Mouse (Mus musculus) embryonic facial prominence, embryonic 14.5 days (tissue): ENCODE data around the gene Hmgb4. TPM values are rescaled to one million over a fixed set of nuclear protein-coding genes. Genes with fewer than 3 reads are reported as not detected.

ENCODE experiments used
- ATAC-seq: fragments of 200-750 bp; cut with Nextera tagmentation; 2 replicates; pipeline ENCODE4 v1.8.0; 2017; ENCODE audit warnings: low read depth, moderate number of reproducible peaks, moderate TSS enrichment
- DNase-seq: peaks from one replicate; pipeline ENCODE4 v3.0.0-alpha.2; 2015; ENCODE audit warnings: low spot score
- H3K27ac ChIP-seq: fragments of 300-500 bp; sonication (generic); replicated peaks from 2 replicates; pipeline ENCODE4 v1.5.1; 2014; ENCODE audit warnings: low read depth, mild to moderate bottlenecking, low read length, moderate library complexity
- H3K27me3 ChIP-seq: fragments of 300-500 bp; sonication (generic); replicated peaks from 2 replicates; pipeline ENCODE4 v1.6.1; 2014; ENCODE audit warnings: low read length; ENCODE audit not compliant: control insufficient read depth, insufficient read depth
- H3K36me3 ChIP-seq: fragments of 300-500 bp; sonication (generic); 2 replicates; pipeline ENCODE4 v1.6.1; 2014; ENCODE audit warnings: low read length, mixed read lengths; ENCODE audit not compliant: control insufficient read depth, insufficient read depth
- H3K4me1 ChIP-seq: fragments of 300-500 bp; sonication (generic); 2 replicates; pipeline ENCODE4 v1.6.1; 2014; ENCODE audit warnings: antibody characterized with exemption, low read length; ENCODE audit not compliant: control insufficient read depth, insufficient read depth
- H3K4me2 ChIP-seq: fragments of 300-500 bp; sonication (generic); 2 replicates; pipeline ENCODE4 v1.6.1; 2014; ENCODE audit warnings: low read depth, mild to moderate bottlenecking, low read length, moderate library complexity, mixed read lengths
- H3K4me3 ChIP-seq: fragments of 300-500 bp; sonication (generic); 2 replicates; pipeline ENCODE4 v1.5.1; 2014; ENCODE audit warnings: low read depth, mild to moderate bottlenecking, low read length
- H3K9ac ChIP-seq: fragments of 300-500 bp; sonication (generic); 2 replicates; pipeline ENCODE4 v1.6.1; 2014; ENCODE audit warnings: low read depth, mild to moderate bottlenecking, low read length, moderate library complexity, mixed read lengths
- H3K9me3 ChIP-seq: fragments of 300-500 bp; sonication (generic); 2 replicates; pipeline ENCODE4 v1.6.1; 2016; ENCODE audit warnings: low read length; ENCODE audit not compliant: control insufficient read depth
- WGBS: fragments of 180-500 bp; shearing (Covaris S2); extraction: QIAGEN DNeasy Blood & Tissue Kit; methylation state at CpG from one replicate; pipeline ENCODE4 v1.1.7; 2014; 5-methylcytosine and 5-hydroxymethylcytosine counted together
- polyA plus RNA-seq: library from polyadenylated mRNA; unstranded; fragments of >200 nt; fragmentation: Nextera tagmentation; extraction: Ambion mirVana; gene quantifications from 2 replicates; pipeline ENCODE4 v1.2.1, GENCODE M21; 2014

The Hmgb4 gene
- polyA plus RNA-seq, 1 experiment from 2014 or later, result not detected

- Histone ChIP-seq H3K27ac (no peak overlapping the region), H3K9ac (no peak overlapping the region), H3K9me3 (no peaks in the 10 kb centered on the region), H3K4me2 (no peak overlapping the region), H3K27me3 (no peaks in the 10 kb centered on the region), H3K4me1 (no peaks in the 10 kb centered on the region), H3K4me3 (no peak overlapping the region), H3K36me3 (no peaks in the 10 kb centered on the region)
- 20% methylated on average over 19 of the region's 19 CpGs for WGBS
- DNase-seq, result no peak
- ATAC-seq, result no peak
Observed at GRCm38 (mm10) chr4:128241075-128241853, 19.5 kb downstream of the Hmgb4 start.

- Histone ChIP-seq H3K27me3 (no peaks in the 10 kb centered on the region), H3K9ac (no peak overlapping the region), H3K9me3 (no peaks in the 10 kb centered on the region), H3K4me1 (no peaks in the 10 kb centered on the region), H3K36me3 (no peaks in the 10 kb centered on the region), H3K4me3 (no peak overlapping the region), H3K4me2 (no peak overlapping the region), H3K27ac (no peak overlapping the region)
- DNase-seq (no peak), ATAC-seq (no peak)
- 24% methylated on average over 1 of the region's 1 CpGs for WGBS
Observed at GRCm38 (mm10) chr4:128239113-128239512, 21.6 kb downstream of the Hmgb4 start.

GRCm38 (mm10) chr4:128233458-128233857 lies 27.3 kb downstream of the Hmgb4 start:
- peak; percentile 23 for DNase-seq
- no peaks in the 10 kb centered on the region for H3K27me3 ChIP-seq
- H3K4me3 ChIP-seq, result no peak overlapping the region
- no peak for ATAC-seq
- H3K9me3 ChIP-seq, result no peaks in the 10 kb centered on the region
- no peak overlapping the region for H3K27ac ChIP-seq
- H3K36me3 ChIP-seq, result no peaks in the 10 kb centered on the region
- no peaks in the 10 kb centered on the region for H3K4me1 ChIP-seq
- no peak overlapping the region for H3K9ac ChIP-seq
- H3K4me2 ChIP-seq, result no peak overlapping the region
- WGBS, result 69% methylated on average over 13 of the region's 13 CpGs

DNA sequence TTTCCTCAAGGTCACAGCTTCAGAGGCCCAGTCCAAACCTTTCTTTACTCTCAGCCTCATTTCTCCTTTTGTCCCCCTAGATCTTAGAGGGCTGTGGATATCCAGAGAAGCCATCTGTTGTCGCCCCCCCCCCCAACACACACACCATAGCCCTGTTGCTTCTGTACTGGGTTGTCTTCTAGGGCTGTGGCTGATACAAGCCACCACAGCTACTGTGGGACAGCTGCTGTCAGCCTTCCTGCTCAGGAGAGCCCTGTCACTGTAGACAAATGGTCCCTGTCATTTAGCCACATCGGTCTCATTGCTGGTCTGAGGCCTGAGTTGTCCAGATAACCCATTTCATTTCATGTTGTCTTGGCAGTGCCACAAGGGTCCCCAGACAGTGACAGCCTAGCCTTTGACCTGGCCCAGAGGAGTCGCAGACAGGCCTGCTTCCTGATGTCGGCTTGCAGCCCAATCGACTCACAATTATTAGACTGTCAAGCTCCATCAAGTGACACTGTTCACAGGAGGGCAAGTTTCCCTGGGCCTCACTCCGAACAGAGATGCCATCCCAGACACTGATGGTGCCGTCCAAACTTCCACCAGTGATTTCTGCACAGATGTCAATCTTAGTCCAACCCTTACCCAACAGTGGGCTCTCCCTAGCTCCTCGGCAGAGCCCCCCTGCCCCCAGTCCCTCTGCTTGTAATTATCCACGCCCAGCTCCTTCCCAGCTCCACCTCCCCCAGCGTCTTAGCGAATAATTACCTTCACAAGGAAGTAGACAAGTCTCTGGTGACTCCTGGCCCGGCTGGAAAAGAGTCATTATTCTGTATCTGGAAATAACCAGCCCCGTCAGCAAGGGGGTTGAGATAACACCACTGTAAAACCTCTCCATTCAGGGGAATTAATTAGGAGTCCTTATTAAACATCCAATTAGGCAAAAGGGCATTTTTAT lies 33.1 kb downstream of the Hmgb4 start:
- Histone ChIP-seq H3K36me3 (no peaks in the 10 kb centered on the region), H3K9ac (no peak overlapping the region)
- WGBS, result 26% methylated on average over 13 of the region's 13 CpGs

DNA sequence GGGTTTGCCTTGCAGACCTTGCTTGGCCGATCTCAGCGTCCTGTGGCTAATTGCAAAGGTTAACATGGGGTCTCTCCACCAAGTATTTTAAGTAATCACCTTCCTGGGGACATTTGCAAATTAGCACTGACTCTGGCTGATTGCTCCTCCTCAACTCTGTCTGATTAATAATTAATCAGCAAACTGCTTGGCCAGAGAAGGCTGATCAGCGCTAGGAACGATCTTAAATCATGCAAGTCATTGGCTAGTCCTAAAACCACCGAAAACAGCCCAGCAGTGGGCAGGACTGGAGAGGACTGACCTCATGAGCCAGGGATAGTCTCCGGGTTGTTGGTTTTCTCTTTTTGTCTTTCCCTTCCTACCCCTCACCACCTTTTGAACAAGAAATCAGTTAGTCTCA lies 36.3 kb downstream of the Hmgb4 start:
- no peak overlapping the region for H3K27ac ChIP-seq
- H3K4me3 ChIP-seq, result no peak overlapping the region
- DNase-seq, result no peak
- no peaks in the 10 kb centered on the region for H3K9me3 ChIP-seq
- 54% methylated on average over 6 of the region's 6 CpGs for WGBS
- no peak overlapping the region for H3K4me2 ChIP-seq
- 0 out of 2 replicates have a peak, but pooled peaks cover 3% of the 10 kb centered on the region for H3K4me1 ChIP-seq
- H3K36me3 ChIP-seq, result no peaks in the 10 kb centered on the region
- H3K27me3 ChIP-seq, result no peaks in the 10 kb centered on the region
- ATAC-seq, result no peak
- H3K9ac ChIP-seq, result no peak overlapping the region

More for the DNA sequence above, 33.1 kb downstream of the Hmgb4 start:
- no peak overlapping the region for H3K4me3 ChIP-seq
- 0 out of 2 replicates have a peak, but pooled peaks have one; percentile 63 for ATAC-seq
- no peaks in the 10 kb centered on the region for H3K9me3 ChIP-seq
- H3K4me1 ChIP-seq, result 0 out of 2 replicates have a peak, but pooled peaks cover 3% of the 10 kb centered on the region
- no peaks in the 10 kb centered on the region for H3K27me3 ChIP-seq
- DNase-seq, result peak; percentile 54
- H3K27ac ChIP-seq, result no peak overlapping the region
- no peak overlapping the region for H3K4me2 ChIP-seq

DNA sequence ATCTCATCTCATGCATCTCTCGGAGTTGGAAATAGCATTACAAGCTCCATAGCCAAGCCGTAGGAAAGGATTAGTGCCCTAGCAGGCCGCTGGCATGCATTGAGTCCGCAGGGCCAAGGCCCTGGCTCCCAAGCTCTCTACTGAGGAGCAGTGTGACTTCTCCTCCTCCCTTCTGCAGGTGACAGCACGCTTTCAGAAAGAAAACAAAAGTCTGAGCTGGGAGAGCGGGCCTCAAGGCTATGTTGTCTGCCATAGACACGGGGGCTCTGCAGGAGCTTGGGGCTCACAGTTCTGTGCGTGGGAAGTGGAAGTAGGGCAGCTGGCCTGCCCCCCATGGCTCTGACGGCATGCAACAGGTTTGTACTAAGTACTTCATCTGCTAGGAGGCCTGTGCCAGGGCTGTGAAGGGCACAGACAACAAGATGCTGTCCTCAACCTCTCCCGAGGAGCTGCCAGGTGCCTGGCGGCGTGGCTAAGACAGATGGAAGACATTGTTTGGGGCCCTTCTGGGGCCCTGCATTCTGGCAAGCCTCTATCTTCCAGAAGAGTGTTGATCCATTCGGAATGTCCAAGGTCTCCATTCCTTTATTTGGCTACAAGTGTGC lies 42.7 kb downstream of the Hmgb4 start:
- Histone ChIP-seq H3K9ac (no peak overlapping the region), H3K9me3 (no peaks in the 10 kb centered on the region), H3K4me1 (no peaks in the 10 kb centered on the region), H3K27me3 (no peaks in the 10 kb centered on the region), H3K4me3 (no peak overlapping the region), H3K27ac (no peak overlapping the region), H3K36me3 (no peaks in the 10 kb centered on the region), H3K4me2 (no peak overlapping the region)
- ATAC-seq, result no peak
- peak; percentile 8 for DNase-seq
- WGBS, result 70% methylated on average over 13 of the region's 13 CpGs
